Mouse (Mus musculus) right cerebral cortex, postnatal 14 days (tissue): Measurements from ENCODE around the gene AU041133.
"Not testable (repeated sequence)": the region's sequence is repeated elsewhere in the genome, so short reads cannot be mapped to it uniquely, and the experiment has no call there.

Experiments used
- DNase-seq: peaks from one replicate; pipeline ENCODE4 v3.0.0; 2022

Gene AU041133

DNA sequence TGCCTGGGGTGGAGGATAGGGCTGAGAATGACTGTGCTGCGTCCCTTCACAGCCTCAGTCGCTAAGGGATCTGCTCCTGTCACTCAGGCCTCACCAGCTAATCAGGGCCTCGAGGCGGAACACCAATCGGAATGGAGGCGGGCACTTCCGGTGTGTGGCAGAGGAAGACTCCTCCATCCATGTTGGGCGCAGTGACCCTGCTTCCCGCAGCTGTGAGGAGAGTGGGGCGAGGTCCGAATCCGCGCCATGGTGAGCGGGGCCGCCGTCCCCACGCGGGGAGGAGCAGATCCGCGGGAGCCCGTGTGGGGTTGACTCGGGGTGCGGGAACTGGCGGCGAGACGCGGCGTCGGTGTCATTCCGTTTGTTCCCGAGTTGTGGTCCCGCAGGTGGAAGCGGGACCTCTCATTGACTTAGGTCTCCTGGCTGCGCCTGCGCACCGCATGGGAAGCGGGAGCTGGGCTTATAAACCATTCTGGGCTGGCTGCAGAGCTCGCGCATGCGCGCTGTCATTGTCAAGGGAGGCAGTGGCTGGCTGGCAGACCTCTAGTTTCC is at the start of gene AU041133:
TSS of gene AU041133 (plus strand) at position 164 of the 552 bp plus-strand sequence.
- peak; percentile 86 for DNase-seq

- DNase-seq: peak; percentile 68
Observed at GRCm38 (mm10) chr10:82082728-82083621, 44.8 kb upstream of the AU041133 start, which contains the start of gene BC024063. Gene BC024063, plus strand, starts transcription at chr10:82083353.

DNA sequence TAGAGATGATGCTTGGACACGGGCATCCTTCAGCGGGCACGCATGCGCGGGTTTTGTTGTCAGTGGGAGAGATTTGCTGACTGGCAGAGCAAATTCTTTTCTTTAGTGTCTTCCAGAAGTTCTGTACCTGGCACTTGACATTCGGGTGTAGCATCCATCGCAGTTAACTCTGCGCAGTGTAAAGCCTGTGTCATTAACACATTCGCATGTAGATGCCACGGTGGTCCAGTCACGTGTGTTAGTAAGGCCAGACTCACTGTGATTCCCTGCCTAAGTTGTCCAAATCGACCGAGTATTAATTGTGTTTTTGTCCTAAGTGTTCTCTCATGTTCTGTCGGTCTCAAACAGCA is 44.2 kb upstream of the AU041133 start:
- not testable (repeated sequence) for DNase-seq

GRCm38 (mm10) chr10:82117206-82117605 is 10.6 kb upstream of the AU041133 start:
- no peak for DNase-seq

DNA sequence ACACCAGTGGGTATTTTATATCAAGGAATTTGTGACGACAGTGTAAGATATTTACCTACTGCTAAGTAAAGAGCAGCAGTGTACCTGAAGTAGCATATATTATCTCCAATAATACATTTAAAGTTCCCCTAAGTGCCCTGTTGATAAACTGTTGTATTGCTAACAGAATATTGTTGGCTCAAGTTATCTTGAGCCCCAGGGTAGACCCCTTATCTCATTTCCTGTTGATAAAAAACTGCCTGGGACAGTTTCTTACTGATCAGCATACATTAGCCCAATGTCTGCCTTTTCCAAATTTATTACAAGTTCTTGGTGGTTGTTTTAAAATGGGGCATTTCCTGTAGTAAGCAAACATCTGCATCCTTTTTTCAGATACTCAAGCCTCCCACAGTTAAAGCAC is 17.5 kb downstream of the AU041133 start:
- no peak for DNase-seq

- DNase-seq: no peak
Observed at GRCm38 (mm10) chr10:82147571-82147970, 19.8 kb downstream of the AU041133 start.

- DNase-seq: no peak
Observed at GRCm38 (mm10) chr10:82167777-82168176, 40.0 kb downstream of the AU041133 start.

- DNase-seq: no peak
Observed at GRCm38 (mm10) chr10:82169776-82170175, 42.0 kb downstream of the AU041133 start.

DNA sequence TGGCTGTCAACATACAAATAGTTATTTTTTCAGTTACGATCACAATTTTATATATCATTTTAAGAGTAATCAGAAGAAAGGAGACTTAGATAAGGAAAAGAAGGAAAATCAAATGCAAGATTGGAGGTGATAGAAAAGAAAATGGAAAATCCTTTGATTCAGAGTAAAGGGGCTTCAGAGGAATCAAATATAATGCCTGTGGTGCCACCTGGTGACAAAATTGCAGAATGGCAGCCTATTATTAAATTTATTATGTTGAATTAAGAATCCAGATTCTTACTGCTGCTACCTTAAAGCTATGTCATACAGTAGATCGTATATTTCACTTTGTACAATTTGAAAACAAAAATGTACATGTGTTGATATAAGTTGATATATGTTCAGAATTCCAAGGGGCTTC is 43.0 kb downstream of the AU041133 start:
- no peak for DNase-seq

DNA sequence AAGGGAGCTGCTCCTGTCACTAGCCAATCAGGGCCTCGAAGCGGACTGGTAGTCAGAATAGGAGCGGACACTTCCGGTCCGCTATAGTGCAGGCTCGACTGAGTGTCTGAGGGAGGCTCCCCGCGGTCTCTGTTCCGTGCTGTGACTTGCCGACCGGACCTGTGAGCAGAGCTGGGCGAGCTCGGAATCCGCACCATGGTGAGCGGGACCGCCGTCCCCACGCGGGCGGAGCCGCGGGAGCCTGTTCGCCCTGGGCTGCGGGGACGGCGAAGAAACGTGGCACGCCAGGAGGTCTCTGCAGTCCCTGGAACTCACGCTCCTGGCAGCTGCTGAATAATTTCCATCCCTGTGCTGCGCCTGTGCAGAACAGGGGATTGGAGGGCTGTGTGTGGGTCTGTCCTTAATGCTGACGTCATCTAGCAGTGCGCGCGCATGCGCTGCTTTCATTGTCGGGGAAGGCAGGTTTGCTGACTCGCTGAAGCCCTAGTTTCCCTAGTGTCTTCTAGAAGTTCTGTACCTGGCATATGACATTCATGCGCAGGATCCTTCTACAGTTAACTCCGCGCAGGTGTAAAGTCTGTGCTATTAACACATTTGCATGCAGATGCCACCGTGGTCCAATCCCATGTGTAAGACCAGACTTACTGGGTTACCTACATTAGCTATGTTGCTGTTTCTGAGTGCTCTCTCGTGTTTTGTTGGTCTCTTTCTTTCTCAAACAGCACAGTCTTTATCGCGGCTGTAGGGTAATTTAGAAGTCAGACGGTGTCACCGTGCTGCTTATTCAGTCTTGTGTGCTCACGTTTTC is 50.6 kb downstream of the AU041133 start:
- peak; percentile 82 for DNase-seq
